Mouse (Mus musculus): ENCODE results near the gene Prh1.
"Not testable (repeated sequence)": the region's sequence is repeated elsewhere in the genome, so short reads cannot be mapped to it uniquely, and the experiment has no call there.

Gene Prh1

GRCm38 (mm10) chr6:132569509-132569908 is at the start of gene Prh1:
Gene Prh1, plus strand, starts transcription at chr6:132569809.
- DNase-seq, result not testable (repeated sequence)

- not testable (repeated sequence) for DNase-seq
These were observed 26.0 kb downstream of the Prh1 start, which contains the start of gene Prp2 for GRCm38 (mm10) chr6:132595613-132596012. Gene Prp2, plus strand, starts transcription at chr6:132595913.

Data from thymus, postnatal 25 days (tissue).